8 mouse cellular contexts compared by ENCODE assay signal in genomic region chr6:31525231-31525900, GRCm38 (mm10). TPM values are rescaled to one million over a fixed set of nuclear protein-coding genes. Genes with fewer than 3 reads are reported as not detected.
DNase-seq lines count a peak whose midpoint lies in the region; ATAC-seq and TF ChIP-seq lines count a peak whose summit lies in the region.

No protein-coding gene starts in this region.

- no peaks in the 10 kb centered on the region for H3K9me3 ChIP-seq in heart, postnatal 0 days (replicated peaks; ENCODE audit: control insufficient read depth, low read length)

- no peak overlapping the region for H3K4me3 ChIP-seq in heart, postnatal 0 days (ENCODE audit: low read depth, low read length)
- no peak overlapping the region for H3K4me3 ChIP-seq in small intestine, adult 2 months (ENCODE audit: low read depth, low read length)

- no peak overlapping the region for H3K27ac ChIP-seq in heart, postnatal 0 days (ENCODE audit: low read depth)
- H3K27ac ChIP-seq in small intestine, adult 2 months (ENCODE audit: insufficient read depth, low read depth, low read length), result no peak overlapping the region

- no peak overlapping the region for H3K9ac ChIP-seq in heart, postnatal 0 days (replicated peaks; ENCODE audit: low read depth, low read length)

- no peaks in the 10 kb centered on the region for H3K4me1 ChIP-seq in heart, postnatal 0 days (ENCODE audit: control insufficient read depth, insufficient read depth)
- H3K4me1 ChIP-seq in small intestine, adult 2 months (ENCODE audit: control insufficient read depth, insufficient read depth, insufficient read length, low read length), result no peaks in the 10 kb centered on the region

- no peak for TF ChIP-seq POLR2A in small intestine, adult 2 months (IDR thresholded peaks at IDR 0.05; ENCODE audit: low read depth, low read length)

- H3K4me2 ChIP-seq in heart, postnatal 0 days (ENCODE audit: low read depth, low read length), result no peak overlapping the region

- H3K27me3 ChIP-seq in heart, postnatal 0 days (ENCODE audit: control insufficient read depth, insufficient read depth, low read length), result no peaks in the 10 kb centered on the region
- H3K27me3 ChIP-seq in small intestine, adult 2 months (ENCODE audit: control insufficient read depth, insufficient read depth, low read length), result no peaks in the 10 kb centered on the region

- no peak for TF ChIP-seq EP300 in heart, postnatal 0 days (IDR thresholded peaks at IDR 0.05; ENCODE audit: low read depth)

- 52% methylated on average over 6 of the region's 6 CpGs for WGBS in heart, postnatal 0 days
- WGBS in small intestine, adult 2 months, result 60% methylated on average over 6 of the region's 6 CpGs

- H3K36me3 ChIP-seq in heart, postnatal 0 days (replicated peaks; ENCODE audit: control insufficient read depth, insufficient read depth, low read length), result 0 out of 2 replicates have a peak, but pooled peaks cover 5% of the 10 kb centered on the region
- no peaks in the 10 kb centered on the region for H3K36me3 ChIP-seq in small intestine, adult 2 months (ENCODE audit: control insufficient read depth, insufficient read depth, low read length)

- DNase-seq in cerebellum, adult 11 months, result peak; percentile 25
- no peak for DNase-seq in cerebellum, adult 9-11 months
- peak; percentile 28 for DNase-seq in MEL-GATA-1-ER (ENCODE audit: extremely low read depth, low read depth)
- DNase-seq in cerebellum, postnatal 4 days (ENCODE audit: low spot score in 2 of 2), result peak; percentile 53 to 66
- DNase-seq in heart, postnatal 0 days (ENCODE audit: low spot score), result no peak
- DNase-seq in layer of hippocampus, postnatal 25 days (ENCODE audit: extremely low spot score in 1 of 2, low spot score in 1 of 2), result peak; percentile 59 to 71
- DNase-seq in lung, postnatal 4 days, result peak; percentile 42 to 68

- ATAC-seq in heart, postnatal 0 days (ENCODE audit: insufficient read depth, low read depth), result 0 out of 2 replicates have a peak, but pooled peaks have one; percentile 57

- peak; percentile 88 for TF ChIP-seq CTCF in heart, postnatal 0 days (IDR thresholded peaks at IDR 0.05; ENCODE audit: low read depth)
- peak; percentile 85 for TF ChIP-seq CTCF in small intestine, adult 2 months (IDR thresholded peaks at IDR 0.05; ENCODE audit: extremely low read depth, insufficient read length, insufficient replicate concordance, low read depth, low read length)

RNA-seq across cellular contexts. Expression of gene Podxl, which starts 38.4 kb away (rescaled TPM):
- 44.0 and 83.1 TPM in 2 replicates for total RNA-seq in heart, postnatal 0 days (2014; rRNA removed; ENCODE audit: low replicate concordance)
- polyA plus RNA-seq in heart, postnatal 0 days (2015; fragmentation: Nextera tagmentation; extraction: Ambion mirVana), result 14.9 and 17.6 TPM in 2 replicates
- total RNA-seq in layer of hippocampus, postnatal 25 days (2021), result 10 to 100 TPM; 14.0 to 17.2 TPM
- polyA plus RNA-seq in small intestine, adult 2 months (2012; rRNA removed), result 7.8 and 17.0 TPM in 2 replicates

Comparison
In these comparisons a context has a peak if more than half of its experiments do, and no peak if none do; other contexts are left out.
1. DNase-seq: peak in cerebellum, adult 11 months (single experiment), MEL-GATA-1-ER (single experiment), cerebellum, postnatal 4 days (2 of 2), layer of hippocampus, postnatal 25 days (2 of 2) and lung, postnatal 4 days (2 of 2); none in cerebellum, adult 9-11 months (single experiment) and heart, postnatal 0 days (single experiment).